Mouse (Mus musculus) embryonic facial prominence, embryonic 13.5 days (tissue): ENCODE measurements around the gene Cemip. TPM values are rescaled to one million over a fixed set of nuclear protein-coding genes. Genes with fewer than 3 reads are reported as not detected.
A peak's percentile ranks its signal among the peaks of the same experiment; 100 is the strongest.

Experiments
- ATAC-seq: fragments of 200-750 bp; cut with Nextera tagmentation; 2 replicates; pipeline ENCODE4 v1.8.0; 2017; ENCODE audit warnings: low read depth; ENCODE audit not compliant: insufficient number of reproducible peaks, insufficient read depth, low FRiP score, low TSS enrichment
- H3K27ac ChIP-seq: fragments of 300-500 bp; sonication (generic); 2 replicates; pipeline ENCODE4 v1.5.1; 2015; ENCODE audit warnings: moderate library complexity, mild to moderate bottlenecking, inconsistent platforms
- H3K27me3 ChIP-seq: fragments of 300-500 bp; sonication (generic); 2 replicates; pipeline ENCODE4 v1.6.1; 2015; ENCODE audit warnings: mild to moderate bottlenecking, inconsistent platforms
- H3K36me3 ChIP-seq: fragments of 300-500 bp; sonication (generic); 2 replicates; pipeline ENCODE4 v1.6.1; 2015; ENCODE audit warnings: mild to moderate bottlenecking, inconsistent platforms
- H3K4me1 ChIP-seq: fragments of 300-500 bp; sonication (generic); 2 replicates; pipeline ENCODE4 v1.6.1; 2015; ENCODE audit warnings: inconsistent platforms
- H3K4me2 ChIP-seq: fragments of 300-500 bp; sonication (generic); 2 replicates; pipeline ENCODE4 v1.6.1; 2015; ENCODE audit warnings: moderate library complexity, mild to moderate bottlenecking, inconsistent platforms
- H3K4me3 ChIP-seq: fragments of 300-500 bp; sonication (generic); 2 replicates; pipeline ENCODE4 v1.5.1; 2015; ENCODE audit warnings: mild to moderate bottlenecking, inconsistent platforms
- H3K9ac ChIP-seq: fragments of 300-500 bp; sonication (generic); 2 replicates; pipeline ENCODE4 v1.6.1; 2015; ENCODE audit warnings: mild to moderate bottlenecking, inconsistent platforms
- H3K9me3 ChIP-seq: fragments of 300-500 bp; sonication (generic); 2 replicates; pipeline ENCODE4 v1.6.1; 2016; ENCODE audit warnings: inconsistent platforms
- WGBS: fragments of 180-500 bp; shearing (Covaris S2); methylation state at CpG from one replicate; pipeline ENCODE4 v1.1.7; 2015; ENCODE audit warnings: mixed read lengths; 5-methylcytosine and 5-hydroxymethylcytosine counted together
- polyA plus RNA-seq: library from polyadenylated mRNA; unstranded; fragments of >200 nt; fragmentation: Nextera tagmentation; extraction: Ambion mirVana; gene quantifications from 2 replicates; pipeline ENCODE4 v1.2.1, GENCODE M21; 2015

Cemip gene
- polyA plus RNA-seq, 1 experiment from 2014 or later = 0.25 TPM

DNA sequence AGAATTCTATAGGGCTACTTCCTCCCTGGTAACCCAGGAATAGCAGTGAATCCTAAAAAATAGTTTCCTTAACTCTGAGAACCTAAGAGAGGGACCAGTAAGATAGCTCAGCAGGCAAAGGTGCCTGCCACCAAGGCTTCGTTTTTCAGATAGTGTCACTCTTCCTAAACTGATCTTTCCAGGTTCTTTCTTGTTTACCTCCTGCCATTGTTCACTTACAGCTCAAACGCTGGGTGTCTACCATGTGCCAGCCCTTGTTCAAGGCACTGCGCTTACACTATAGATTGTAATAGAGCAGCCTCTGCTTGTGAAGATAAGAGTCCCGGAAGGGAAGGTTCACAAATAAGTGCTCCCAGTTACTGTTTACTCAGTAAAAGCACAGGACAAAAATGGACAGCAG is 200.5 kb downstream of the Cemip start:
- no peak overlapping the region for H3K9ac ChIP-seq
- 87% methylated on average over 4 of the region's 4 CpGs for WGBS
- H3K27me3 ChIP-seq = no peaks in the 10 kb centered on the region
- no peak for ATAC-seq
- H3K9me3 ChIP-seq = no peaks in the 10 kb centered on the region
- peaks cover 29% of the 10 kb centered on the region for H3K4me1 ChIP-seq
- H3K27ac ChIP-seq = no peak overlapping the region
- no peak overlapping the region for H3K4me2 ChIP-seq
- H3K36me3 ChIP-seq = peaks cover 7% of the 10 kb centered on the region
- no peak overlapping the region for H3K4me3 ChIP-seq

GRCm38 (mm10) chr7:83884921-83885532 is 201.3 kb downstream of the Cemip start:
- WGBS = 36% methylated on average over 6 of the region's 6 CpGs
- H3K27me3 ChIP-seq = no peaks in the 10 kb centered on the region
- peaks cover 38% of the 10 kb centered on the region for H3K4me1 ChIP-seq

GRCm38 (mm10) chr7:83884021-83884658 is 202.2 kb downstream of the Cemip start, which contains the start of the genes Tlnrd1 and Mesd:
Tlnrd1 (minus strand) TSS chr7:83884305.
Mesd (plus strand) TSS chr7:83884466.
- H3K9ac ChIP-seq = peak within 1 kb of the TSS; percentile 92
- peaks cover 7% of the 10 kb centered on the region for H3K36me3 ChIP-seq
- H3K4me2 ChIP-seq = peak within 1 kb of the TSS; percentile 93
- H3K27ac ChIP-seq = peak within 1 kb of the TSS; percentile 95
- H3K9me3 ChIP-seq = no peaks in the 10 kb centered on the region
- peak; percentile 87 for ATAC-seq
- no peaks in the 10 kb centered on the region for H3K27me3 ChIP-seq
- WGBS = under 1% methylated on average over 67 of the region's 69 CpGs
- peak within 1 kb of the TSS; percentile 91 for H3K4me3 ChIP-seq
- peaks cover 46% of the 10 kb centered on the region for H3K4me1 ChIP-seq

More at GRCm38 (mm10) chr7:83884921-83885532, 201.3 kb downstream of the Cemip start:
- Histone ChIP-seq H3K4me2 (peak overlapping the region; percentile 93), H3K9me3 (no peaks in the 10 kb centered on the region), H3K27ac (peak overlapping the region; percentile 95), H3K4me3 (peak overlapping the region; percentile 91), H3K9ac (peak overlapping the region; percentile 92), H3K36me3 (peaks cover 7% of the 10 kb centered on the region)
- no peak for ATAC-seq

- peak overlapping the region; percentile 92 for H3K9ac ChIP-seq
- under 1% methylated on average over 79 of the region's 91 CpGs for WGBS
- H3K36me3 ChIP-seq = peaks cover 10% of the 10 kb centered on the region
- H3K27ac ChIP-seq = peak overlapping the region; percentile 95
- H3K4me2 ChIP-seq = peak overlapping the region; percentile 93
- H3K27me3 ChIP-seq = no peaks in the 10 kb centered on the region
- peak; percentile 66 for ATAC-seq
- H3K4me3 ChIP-seq = peak overlapping the region; percentile 91
- peaks cover 53% of the 10 kb centered on the region for H3K4me1 ChIP-seq
- no peaks in the 10 kb centered on the region for H3K9me3 ChIP-seq
Observed at GRCm38 (mm10) chr7:83883276-83884020, 202.9 kb downstream of the Cemip start.

Other genes starting within 250 kb of the Cemip start
- 11.0 and 14.0 TPM in 2 replicates for gene Tlnrd1, start 202.2 kb downstream of the Cemip start, polyA plus RNA-seq
- gene Mesd, start 202.0 kb downstream of the Cemip start, polyA plus RNA-seq = 113 and 122 TPM in 2 replicates
- gene Abhd17c, start 65.4 kb upstream of the Cemip start, polyA plus RNA-seq = 11.7 and 26.0 TPM in 2 replicates